Mouse (Mus musculus) kidney, embryonic 15.5 days (tissue): ENCODE results near the gene Sorcs3. TPM values are rescaled to one million over a fixed set of nuclear protein-coding genes. Genes with fewer than 3 reads are reported as not detected.

Experiments used
- ATAC-seq: fragments of 200-750 bp; cut with Nextera tagmentation; replicated peaks from 2 replicates; pipeline ENCODE4 v1.8.0; 2017; ENCODE audit warnings: moderate TSS enrichment; ENCODE audit not compliant: low FRiP score
- H3K27ac ChIP-seq: fragments of 300-500 bp; sonication (generic); 2 replicates; pipeline ENCODE4 v1.5.1; 2015; ENCODE audit warnings: mild to moderate bottlenecking, inconsistent platforms
- H3K27me3 ChIP-seq: fragments of 300-500 bp; sonication (generic); 2 replicates; pipeline ENCODE4 v1.6.1; 2015; ENCODE audit warnings: inconsistent platforms
- H3K36me3 ChIP-seq: fragments of 300-500 bp; sonication (generic); 2 replicates; pipeline ENCODE4 v1.6.1; 2015; ENCODE audit warnings: inconsistent platforms
- H3K4me1 ChIP-seq: fragments of 300-500 bp; sonication (generic); 2 replicates; pipeline ENCODE4 v1.6.1; 2015; ENCODE audit warnings: inconsistent platforms
- H3K4me2 ChIP-seq: fragments of 300-500 bp; sonication (generic); 2 replicates; pipeline ENCODE4 v1.6.1; 2015; ENCODE audit warnings: moderate library complexity, mild to moderate bottlenecking, inconsistent platforms
- H3K4me3 ChIP-seq: fragments of 300-500 bp; sonication (generic); replicated peaks from 2 replicates; pipeline ENCODE4 v1.5.1; 2015; ENCODE audit warnings: mild to moderate bottlenecking, inconsistent platforms
- H3K9ac ChIP-seq: fragments of 300-500 bp; sonication (generic); 2 replicates; pipeline ENCODE4 v1.6.1; 2015; ENCODE audit warnings: mild to moderate bottlenecking, inconsistent platforms
- H3K9me3 ChIP-seq: fragments of 300-500 bp; sonication (generic); replicated peaks from 2 replicates; pipeline ENCODE4 v1.6.1; 2016; ENCODE audit warnings: inconsistent platforms
- WGBS: fragments of 180-500 bp; shearing (Covaris S2); methylation state at CpG from one replicate; pipeline ENCODE4 v1.1.7; 2015; ENCODE audit warnings: mixed read lengths; 5-methylcytosine and 5-hydroxymethylcytosine counted together
- polyA plus RNA-seq: library from polyadenylated mRNA; unstranded; fragments of >200 nt; fragmentation: Nextera tagmentation; extraction: Ambion mirVana; gene quantifications from 2 replicates; pipeline ENCODE4 v1.2.1, GENCODE M21; 2015

Sorcs3 gene
- polyA plus RNA-seq, 1 experiment from 2014 or later: 1.1 TPM

- no peaks in the 10 kb centered on the region for H3K36me3 ChIP-seq
- WGBS: 75% methylated on average over 4 of the region's 4 CpGs
- H3K9ac ChIP-seq: no peak overlapping the region
- H3K9me3 ChIP-seq: no peaks in the 10 kb centered on the region
- H3K27ac ChIP-seq: no peak overlapping the region
- H3K4me2 ChIP-seq: no peak overlapping the region
- H3K4me1 ChIP-seq: peaks cover 13% of the 10 kb centered on the region
- H3K27me3 ChIP-seq: no peaks in the 10 kb centered on the region
- no peak overlapping the region for H3K4me3 ChIP-seq
- no peak for ATAC-seq
Measured at GRCm38 (mm10) chr19:48342770-48343169, 136.9 kb downstream of the Sorcs3 start.

GRCm38 (mm10) chr19:48343442-48343841 is 137.6 kb downstream of the Sorcs3 start:
- Histone ChIP-seq H3K4me2 (no peak overlapping the region), H3K36me3 (no peaks in the 10 kb centered on the region), H3K27me3 (no peaks in the 10 kb centered on the region), H3K9ac (no peak overlapping the region), H3K9me3 (no peaks in the 10 kb centered on the region), H3K4me1 (peaks cover 9% of the 10 kb centered on the region), H3K4me3 (no peak overlapping the region), H3K27ac (no peak overlapping the region)
- 44% methylated on average over 7 of the region's 7 CpGs for WGBS
- ATAC-seq: no peak

- no peak overlapping the region for H3K4me3 ChIP-seq
- H3K27ac ChIP-seq: no peak overlapping the region
- H3K36me3 ChIP-seq: no peaks in the 10 kb centered on the region
- H3K9ac ChIP-seq: no peak overlapping the region
- ATAC-seq: no peak
- H3K27me3 ChIP-seq: no peaks in the 10 kb centered on the region
- H3K4me2 ChIP-seq: no peak overlapping the region
- H3K4me1 ChIP-seq: peaks cover 3% of the 10 kb centered on the region; the same call in 1 of the 2 replicates
- no peaks in the 10 kb centered on the region for H3K9me3 ChIP-seq
- WGBS: 78% methylated on average over 5 of the region's 5 CpGs
Measured at GRCm38 (mm10) chr19:48347116-48347515, 141.3 kb downstream of the Sorcs3 start.

- H3K36me3 ChIP-seq: no peaks in the 10 kb centered on the region
- no peak overlapping the region for H3K27ac ChIP-seq
- no peak overlapping the region for H3K4me2 ChIP-seq
- H3K9me3 ChIP-seq: no peaks in the 10 kb centered on the region
- H3K27me3 ChIP-seq: peaks cover 17% of the 10 kb centered on the region
- H3K9ac ChIP-seq: no peak overlapping the region
- H3K4me3 ChIP-seq: no peak overlapping the region
- no peak for ATAC-seq
- H3K4me1 ChIP-seq: no peaks in the 10 kb centered on the region
- 69% methylated on average over 2 of the region's 2 CpGs for WGBS
Measured at GRCm38 (mm10) chr19:48356806-48357205, 151.0 kb downstream of the Sorcs3 start.

GRCm38 (mm10) chr19:48362167-48362566 is 156.3 kb downstream of the Sorcs3 start:
- 82% methylated on average over 2 of the region's 2 CpGs for WGBS
- peaks cover 19% of the 10 kb centered on the region; the same call in 1 of the 2 replicates for H3K27me3 ChIP-seq
- no peak for ATAC-seq

GRCm38 (mm10) chr19:48368056-48368455 is 162.2 kb downstream of the Sorcs3 start:
- H3K27ac ChIP-seq: no peak overlapping the region
- no peak overlapping the region for H3K4me3 ChIP-seq
- no peaks in the 10 kb centered on the region for H3K9me3 ChIP-seq
- H3K9ac ChIP-seq: no peak overlapping the region
- peaks cover 10% of the 10 kb centered on the region for H3K4me1 ChIP-seq
- 59% methylated on average over 10 of the region's 10 CpGs for WGBS
- H3K27me3 ChIP-seq: no peaks in the 10 kb centered on the region
- ATAC-seq: no peak
- H3K36me3 ChIP-seq: no peaks in the 10 kb centered on the region
- H3K4me2 ChIP-seq: no peak overlapping the region

More at GRCm38 (mm10) chr19:48362167-48362566, 156.3 kb downstream of the Sorcs3 start:
- Histone ChIP-seq H3K9me3 (no peaks in the 10 kb centered on the region), H3K9ac (no peak overlapping the region), H3K36me3 (no peaks in the 10 kb centered on the region), H3K4me3 (no peak overlapping the region), H3K4me1 (no peaks in the 10 kb centered on the region), H3K27ac (no peak overlapping the region), H3K4me2 (no peak overlapping the region)

GRCm38 (mm10) chr19:48371787-48372186 is 166.0 kb downstream of the Sorcs3 start:
- H3K36me3 ChIP-seq: no peaks in the 10 kb centered on the region
- H3K9me3 ChIP-seq: no peaks in the 10 kb centered on the region
- no peak overlapping the region for H3K4me3 ChIP-seq
- ATAC-seq: peak; percentile 83
- no peaks in the 10 kb centered on the region for H3K27me3 ChIP-seq
- H3K4me2 ChIP-seq: no peak overlapping the region
- 44% methylated on average over 9 of the region's 9 CpGs for WGBS
- no peak overlapping the region for H3K9ac ChIP-seq
- H3K27ac ChIP-seq: no peak overlapping the region
- peaks cover 10% of the 10 kb centered on the region for H3K4me1 ChIP-seq

- ATAC-seq: peak; percentile 60
- H3K27me3 ChIP-seq: no peaks in the 10 kb centered on the region
- H3K4me3 ChIP-seq: no peak overlapping the region
- H3K9me3 ChIP-seq: no peaks in the 10 kb centered on the region
- H3K27ac ChIP-seq: no peak overlapping the region
- no peaks in the 10 kb centered on the region for H3K36me3 ChIP-seq
- H3K4me1 ChIP-seq: no peaks in the 10 kb centered on the region
- WGBS: 52% methylated on average over 11 of the region's 11 CpGs
- no peak overlapping the region for H3K9ac ChIP-seq
- no peak overlapping the region for H3K4me2 ChIP-seq
Measured at GRCm38 (mm10) chr19:48378006-48378540, 172.2 kb downstream of the Sorcs3 start.

GRCm38 (mm10) chr19:48391551-48391950 is 185.7 kb downstream of the Sorcs3 start:
- H3K27me3 ChIP-seq: no peaks in the 10 kb centered on the region
- 59% methylated on average over 1 of the region's 1 CpGs for WGBS
- no peaks in the 10 kb centered on the region for H3K9me3 ChIP-seq
- no peak overlapping the region for H3K4me3 ChIP-seq
- no peak overlapping the region for H3K9ac ChIP-seq
- no peak for ATAC-seq
- no peaks in the 10 kb centered on the region for H3K36me3 ChIP-seq
- H3K4me1 ChIP-seq: no peaks in the 10 kb centered on the region
- no peak overlapping the region for H3K4me2 ChIP-seq
- no peak overlapping the region for H3K27ac ChIP-seq

GRCm38 (mm10) chr19:48404774-48405495 is 199.1 kb downstream of the Sorcs3 start:
- H3K4me2 ChIP-seq: no peak overlapping the region
- H3K4me3 ChIP-seq: no peak overlapping the region
- H3K36me3 ChIP-seq: no peaks in the 10 kb centered on the region
- no peaks in the 10 kb centered on the region for H3K27me3 ChIP-seq
- H3K9ac ChIP-seq: no peak overlapping the region
- H3K27ac ChIP-seq: no peak overlapping the region
- WGBS: 52% methylated on average over 7 of the region's 7 CpGs
- ATAC-seq: no peak
- no peaks in the 10 kb centered on the region for H3K4me1 ChIP-seq
- no peaks in the 10 kb centered on the region for H3K9me3 ChIP-seq

GRCm38 (mm10) chr19:48408221-48408620 is 202.4 kb downstream of the Sorcs3 start:
- Histone ChIP-seq H3K27ac (no peak overlapping the region), H3K9me3 (no peaks in the 10 kb centered on the region), H3K27me3 (no peaks in the 10 kb centered on the region), H3K4me3 (no peak overlapping the region), H3K9ac (no peak overlapping the region), H3K36me3 (no peaks in the 10 kb centered on the region), H3K4me1 (no peaks in the 10 kb centered on the region), H3K4me2 (no peak overlapping the region)
- peak; percentile 85 for ATAC-seq
- WGBS: 53% methylated on average over 4 of the region's 4 CpGs

- H3K4me3 ChIP-seq: no peak overlapping the region
- H3K9me3 ChIP-seq: no peaks in the 10 kb centered on the region
- H3K27me3 ChIP-seq: no peaks in the 10 kb centered on the region
- no peaks in the 10 kb centered on the region for H3K36me3 ChIP-seq
- H3K4me2 ChIP-seq: no peak overlapping the region
- no peak overlapping the region for H3K27ac ChIP-seq
- no peaks in the 10 kb centered on the region for H3K4me1 ChIP-seq
- H3K9ac ChIP-seq: no peak overlapping the region
- 45% methylated on average over 2 of the region's 2 CpGs for WGBS
- no peak for ATAC-seq
Measured at GRCm38 (mm10) chr19:48411332-48411731, 205.5 kb downstream of the Sorcs3 start.
